Mouse (Mus musculus) CH12F3 (cell line): Measurements from ENCODE around the gene Gm10228.
"Not testable (repeated sequence)": the region's sequence is repeated elsewhere in the genome, so short reads cannot be mapped to it uniquely, and the experiment has no call there.

Source experiments
- in situ Hi-C: fragments of 300-500 bp; cut with MboI; formaldehyde crosslinking; loops from 2 replicates; pipeline ENCODE4 v1.14.3; 2020; ENCODE audit warnings: low sequenced_read_pairs

Gm10228 gene

GRCm38 (mm10) chr16:89041372-89041771, at the start of gene Gm10228:
Gm10228 (minus strand) TSS chr16:89041472.
- in situ Hi-C loops: not testable (repeated sequence)

DNA sequence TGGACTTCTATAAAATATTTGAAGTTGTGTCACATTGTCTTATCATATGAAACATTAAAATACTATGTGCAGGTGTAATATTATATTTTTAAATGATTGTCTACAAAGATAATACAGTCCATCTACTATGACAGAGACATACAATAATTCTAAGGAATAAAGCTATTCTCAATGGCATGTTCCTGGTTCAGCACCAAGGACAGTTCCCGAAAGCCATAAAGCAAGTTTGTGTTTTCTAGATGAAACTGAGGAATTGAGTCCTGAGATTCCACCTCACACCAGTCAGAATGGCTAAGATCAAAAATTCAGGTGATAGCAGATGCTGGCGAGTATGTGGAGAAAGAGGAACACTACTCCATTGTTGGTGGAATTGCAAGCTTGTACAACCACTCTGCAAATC, 29.8 kb upstream of the Gm10228 start:
- in situ Hi-C loops: not testable (repeated sequence)

DNA sequence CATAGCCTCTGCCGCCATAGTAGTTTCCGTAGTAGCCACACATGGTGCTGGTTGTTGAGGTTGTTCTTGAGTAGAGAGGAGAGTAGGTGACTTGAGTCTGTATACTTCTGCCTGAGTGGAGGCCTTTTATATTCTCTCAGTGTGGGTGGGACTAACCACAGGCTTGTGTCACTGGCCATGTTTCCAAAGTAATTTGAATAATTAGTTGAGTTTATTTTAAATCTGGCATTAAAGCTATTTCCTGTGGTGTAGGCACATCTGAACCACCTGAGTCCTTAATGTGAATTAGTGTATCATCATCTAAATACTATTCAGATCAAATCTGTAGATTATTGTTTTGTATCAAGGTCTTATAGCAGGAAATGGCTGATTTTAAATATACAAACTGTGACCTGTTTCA, 22.6 kb upstream of the Gm10228 start, which contains the start of gene 1110025L11Rik:
TSS of gene 1110025L11Rik (minus strand) at position 101 of the 400 bp plus-strand sequence.
- in situ Hi-C loops: not testable (repeated sequence)

GRCm38 (mm10) chr16:89047783-89048182, 6.5 kb upstream of the Gm10228 start, which contains the start of gene Krtap6-5:
Krtap6-5 (minus strand) TSS chr16:89047883.
- in situ Hi-C loops: no loop called here

GRCm38 (mm10) chr16:89031399-89031798, 9.9 kb downstream of the Gm10228 start, which contains the start of gene Krtap6-1:
Krtap6-1 (plus strand) TSS chr16:89031699.
- in situ Hi-C loops: not testable (repeated sequence)

DNA sequence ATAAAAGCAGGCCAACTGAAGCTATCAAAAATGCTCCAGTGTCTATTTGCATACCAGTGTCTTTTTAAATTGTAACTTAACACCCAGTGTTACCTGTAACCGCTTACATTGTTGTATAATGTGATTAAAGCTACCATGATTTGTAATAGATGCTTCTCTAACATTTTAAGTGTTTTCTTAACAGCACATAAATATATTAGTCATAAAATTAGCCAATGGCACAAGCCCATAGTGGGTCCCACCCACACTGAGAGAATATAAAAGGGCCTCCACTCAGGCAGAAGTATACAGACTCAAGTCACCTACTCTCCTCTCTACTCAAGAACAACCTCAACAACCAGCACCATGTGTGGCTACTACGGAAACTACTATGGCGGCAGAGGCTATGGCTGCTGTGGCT, 26.3 kb downstream of the Gm10228 start, which contains the start of gene Gm10229:
TSS of gene Gm10229 (plus strand) at position 301 of the 400 bp plus-strand sequence.
- in situ Hi-C loops: not testable (repeated sequence)

- in situ Hi-C loops: no loop called here
Measured at GRCm38 (mm10) chr16:89013973-89014372, 27.3 kb downstream of the Gm10228 start.

DNA sequence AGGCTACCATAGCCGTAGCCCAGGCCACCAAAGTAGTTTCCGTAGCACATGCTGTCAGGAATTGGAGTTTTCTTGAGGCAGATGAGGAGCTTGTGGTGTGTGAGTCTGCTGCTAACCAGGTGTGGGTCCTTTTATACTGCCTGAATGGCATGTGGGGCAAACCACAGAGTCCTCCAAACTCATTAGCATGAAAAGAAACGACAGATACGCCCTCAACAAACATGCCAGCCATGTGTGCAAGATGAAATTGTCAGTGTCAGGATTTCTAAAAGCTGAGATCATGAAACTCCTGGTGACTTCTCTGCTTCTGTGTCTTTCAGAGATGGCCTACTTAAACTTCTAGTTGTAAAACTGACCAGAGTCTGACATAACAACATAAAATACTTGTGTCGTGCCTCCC, 30.6 kb downstream of the Gm10228 start, which contains the start of gene Krtap22-2:
TSS of gene Krtap22-2 (minus strand) at position 101 of the 400 bp plus-strand sequence.
- in situ Hi-C loops: no loop called here
